Mouse (Mus musculus) ES-Bruce4 (cell line): Measurements from ENCODE around the gene Ccl25.

Experiments
- EP300 ChIP-seq: IDR thresholded peaks from 2 replicates; pipeline ENCODE4 v1.6.1; 2011; ENCODE audit warnings: low read depth, low read length; ENCODE audit not compliant: insufficient read depth
- POLR2A ChIP-seq: IDR thresholded peaks from one replicate; pipeline ENCODE4 v1.8.1; 2011; ENCODE audit warnings: low read length; ENCODE audit not compliant: insufficient read depth

- TF ChIP-seq EP300 (no peak), POLR2A (no peak)
Observed at GRCm38 (mm10) chr8:4318796-4319572, 6.0 kb upstream of the Ccl25 start.
